In the genomic region with DNA sequence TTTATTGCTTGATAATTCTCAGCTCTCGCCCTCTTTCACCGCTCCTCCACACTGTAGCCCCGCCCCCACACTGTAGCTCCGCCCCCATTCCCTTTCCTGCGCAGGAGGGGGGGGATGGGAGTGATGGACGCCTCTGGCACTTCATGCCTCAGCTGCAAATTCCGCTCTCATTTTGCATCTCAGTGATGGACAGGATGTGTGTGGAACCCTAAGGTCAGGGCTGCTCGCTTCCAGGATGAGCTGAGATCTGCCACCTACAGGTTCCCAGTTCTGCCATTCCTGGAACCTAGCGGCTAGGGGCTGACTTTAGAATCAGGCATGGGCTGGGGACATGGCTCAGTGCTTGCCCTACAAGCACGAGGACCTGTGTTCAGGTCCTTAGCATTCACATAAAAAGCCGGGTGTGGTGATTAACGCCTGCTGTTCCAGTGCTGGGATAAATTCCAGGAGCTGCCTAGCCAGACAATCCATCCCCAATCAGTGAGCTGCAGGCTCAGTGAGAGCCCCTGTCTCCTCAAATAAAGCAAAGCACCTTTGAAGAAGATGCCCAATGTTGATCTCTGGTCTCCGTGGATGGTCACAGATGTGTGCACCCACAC, we compare ENCODE assay signal across 7 mouse cellular contexts. TPM values are rescaled to one million over a fixed set of nuclear protein-coding genes. Genes with fewer than 3 reads are reported as not detected.
DNase-seq lines count a peak whose midpoint lies in the region; ATAC-seq lines count a peak whose summit lies in the region.

No protein-coding gene starts in this region.

- H3K36me3 ChIP-seq in heart, embryonic 12.5 days, result no peaks in the 10 kb centered on the region
- no peaks in the 10 kb centered on the region for H3K36me3 ChIP-seq in limb, embryonic 10.5 days

- ATAC-seq in heart, embryonic 12.5 days (ENCODE audit: insufficient number of reproducible peaks, low FRiP score), result no peak

- DNase-seq in thymus, postnatal 4 days, result peak; percentile 61
- no peak for DNase-seq in thymus, adult 18-20 months
- peak; percentile 74 for DNase-seq in limb, embryonic 10.5 days (ENCODE audit: low spot score)
- DNase-seq in retina, postnatal 1 day, result peak; percentile 81
- no peak for DNase-seq in gastrocnemius, postnatal 14 days
- no peak for DNase-seq in left cerebral cortex, postnatal 14 days (ENCODE audit: low spot score in 2 of 2)

- intact Hi-C loops in gastrocnemius, postnatal 14 days (cut with DNase I; ENCODE audit: low total_unique reads), result no loop called here
- intact Hi-C loops in left cerebral cortex, postnatal 14 days (cut with DNase I), result no loop called here

- H3K27me3 ChIP-seq in heart, embryonic 12.5 days (replicated peaks), result peaks cover 39% of the 10 kb centered on the region
- H3K27me3 ChIP-seq in limb, embryonic 10.5 days (ENCODE audit: low read depth, poor library complexity, severe bottlenecking), result peaks cover 36% of the 10 kb centered on the region

- H3K9me3 ChIP-seq in heart, embryonic 12.5 days (replicated peaks), result no peaks in the 10 kb centered on the region
- H3K9me3 ChIP-seq in limb, embryonic 10.5 days (replicated peaks), result no peaks in the 10 kb centered on the region

- no peak overlapping the region for H3K4me3 ChIP-seq in heart, embryonic 12.5 days
- peak overlapping the region; percentile 25; the same call in 1 of the 2 replicates for H3K4me3 ChIP-seq in limb, embryonic 10.5 days

- H3K27ac ChIP-seq in heart, embryonic 12.5 days (ENCODE audit: poor library complexity, severe bottlenecking), result no peak overlapping the region
- peak overlapping the region; percentile 71; the same call in 1 of the 2 replicates for H3K27ac ChIP-seq in limb, embryonic 10.5 days

- H3K9ac ChIP-seq in heart, embryonic 12.5 days, result no peak overlapping the region

- H3K4me1 ChIP-seq in heart, embryonic 12.5 days (replicated peaks), result peaks cover 18% of the 10 kb centered on the region; the same call in 1 of the 2 replicates
- peaks cover 81% of the 10 kb centered on the region for H3K4me1 ChIP-seq in limb, embryonic 10.5 days

- H3K4me2 ChIP-seq in heart, embryonic 12.5 days, result peak overlapping the region; percentile 56

- WGBS in heart, embryonic 12.5 days, result 6% methylated on average over 13 of the region's 13 CpGs
- 8% methylated on average over 13 of the region's 13 CpGs for WGBS in limb, embryonic 10.5 days

RNA-seq across cellular contexts. Expression of gene Tnrc6c, which starts 47.4 kb away (rescaled TPM):
- polyA plus RNA-seq in heart, embryonic 12.5 days (2016; fragmentation: Nextera tagmentation; extraction: Ambion mirVana), result 7.6 and 8.2 TPM in 2 replicates
- polyA plus RNA-seq in limb, embryonic 10.5 days (2016; fragmentation: Nextera tagmentation; extraction: Ambion mirVana), result 11.4 and 14.1 TPM in 2 replicates
- 10 to 100 TPM; 16.5 to 18.1 TPM for total RNA-seq in gastrocnemius, postnatal 14 days (2021)
- total RNA-seq in left cerebral cortex, postnatal 14 days (2021), result 10 to 100 TPM; 56.5 to 57.5 TPM

Comparison
In these comparisons a context has a peak if more than half of its experiments do, and no peak if none do; other contexts are left out.
1. DNase-seq: peak in thymus, postnatal 4 days (single experiment), limb, embryonic 10.5 days (single experiment) and retina, postnatal 1 day (single experiment); none in thymus, adult 18-20 months (0 of 2), gastrocnemius, postnatal 14 days (single experiment) and left cerebral cortex, postnatal 14 days (0 of 2).